Mouse (Mus musculus): ENCODE measurements around the gene Epb41l4b. TPM values are rescaled to one million over a fixed set of nuclear protein-coding genes. Genes with fewer than 3 reads are reported as not detected.

Epb41l4b gene
- polyA plus RNA-seq, 1 experiment from 2014 or later: 3.6 TPM

DNA sequence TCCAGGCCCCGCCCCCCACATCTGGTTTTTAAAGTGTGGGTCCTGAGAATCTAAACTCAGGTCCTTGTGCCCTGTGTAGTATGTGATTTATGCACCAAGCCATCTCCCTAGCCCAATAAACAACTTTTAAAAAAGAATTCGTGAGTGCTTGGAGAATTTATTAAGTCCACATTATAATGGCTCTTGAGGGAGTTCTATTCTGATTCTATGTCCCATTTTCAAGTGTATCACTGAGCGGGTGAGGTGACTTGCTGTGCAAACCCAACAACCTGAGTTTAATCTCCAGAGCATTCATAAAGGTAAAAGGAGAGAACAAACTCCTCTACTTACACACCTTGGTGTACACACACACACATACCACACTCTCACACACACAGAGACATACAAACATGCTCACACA is 25.4 kb upstream of the Epb41l4b start:
- Histone ChIP-seq H3K27ac (no peak overlapping the region), H3K9me3 (no peaks in the 10 kb centered on the region), H3K4me3 (no peak overlapping the region), H3K4me2 (no peak overlapping the region), H3K27me3 (no peaks in the 10 kb centered on the region), H3K9ac (no peak overlapping the region), H3K36me3 (no peaks in the 10 kb centered on the region), H3K4me1 (peaks cover 16% of the 10 kb centered on the region)
- WGBS: 62% methylated on average over 3 of the region's 3 CpGs
- no peak for ATAC-seq (ENCODE audit: insufficient number of reproducible peaks, low FRiP score, low TSS enrichment, low read depth)

DNA sequence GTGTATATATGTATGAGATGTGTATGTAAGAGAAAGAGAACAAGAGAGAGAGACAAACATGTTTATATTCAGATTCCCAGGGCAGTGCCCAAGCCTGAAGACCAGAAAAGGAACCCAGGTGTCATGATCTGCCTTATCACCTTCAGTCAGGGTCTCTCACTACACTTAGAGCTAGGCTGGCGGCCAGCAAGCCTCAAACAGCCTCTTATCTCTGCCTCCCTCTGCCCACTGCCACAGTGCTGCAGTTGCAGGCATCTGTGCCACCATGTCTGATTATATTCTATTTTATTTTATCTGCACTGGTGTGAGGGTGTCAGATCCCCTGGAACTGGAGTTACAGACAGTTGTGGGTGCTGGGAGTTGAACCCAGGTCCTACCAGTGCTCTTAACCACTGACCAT is 25.0 kb upstream of the Epb41l4b start:
- Histone ChIP-seq H3K4me3 (no peak overlapping the region), H3K27ac (no peak overlapping the region), H3K4me2 (no peak overlapping the region), H3K9ac (no peak overlapping the region), H3K9me3 (no peaks in the 10 kb centered on the region), H3K27me3 (no peaks in the 10 kb centered on the region), H3K36me3 (no peaks in the 10 kb centered on the region), H3K4me1 (peaks cover 18% of the 10 kb centered on the region)
- 79% methylated on average over 1 of the region's 1 CpGs for WGBS
- no peak for ATAC-seq (ENCODE audit: insufficient number of reproducible peaks, low FRiP score, low TSS enrichment, low read depth)

GRCm38 (mm10) chr4:57166922-57167870 is 24.0 kb upstream of the Epb41l4b start:
- Histone ChIP-seq H3K9me3 (no peaks in the 10 kb centered on the region), H3K27me3 (no peaks in the 10 kb centered on the region), H3K9ac (no peak overlapping the region), H3K4me1 (peaks cover 16% of the 10 kb centered on the region), H3K4me2 (no peak overlapping the region), H3K4me3 (no peak overlapping the region), H3K36me3 (no peaks in the 10 kb centered on the region), H3K27ac (no peak overlapping the region)
- WGBS: 45% methylated on average over 12 of the region's 12 CpGs
- no peak for ATAC-seq (ENCODE audit: insufficient number of reproducible peaks, low FRiP score, low TSS enrichment, low read depth)

- no peaks in the 10 kb centered on the region for H3K36me3 ChIP-seq
- no peak overlapping the region for H3K4me3 ChIP-seq
- H3K9me3 ChIP-seq: no peaks in the 10 kb centered on the region
- 69% methylated on average over 3 of the region's 3 CpGs for WGBS
- H3K9ac ChIP-seq: no peak overlapping the region
- peaks cover 16% of the 10 kb centered on the region for H3K4me1 ChIP-seq
- H3K4me2 ChIP-seq: no peak overlapping the region
- no peak overlapping the region for H3K27ac ChIP-seq
- no peaks in the 10 kb centered on the region for H3K27me3 ChIP-seq
- no peak for ATAC-seq (ENCODE audit: insufficient number of reproducible peaks, low FRiP score, low TSS enrichment, low read depth)
Observed at GRCm38 (mm10) chr4:57165654-57166053, 22.4 kb upstream of the Epb41l4b start.

- H3K27me3 ChIP-seq: no peaks in the 10 kb centered on the region
- WGBS: 81% methylated on average over 9 of the region's 9 CpGs
- ATAC-seq (ENCODE audit: insufficient number of reproducible peaks, low FRiP score, low TSS enrichment, low read depth): no peak
- peaks cover 16% of the 10 kb centered on the region for H3K4me1 ChIP-seq
- no peaks in the 10 kb centered on the region for H3K36me3 ChIP-seq
- H3K4me2 ChIP-seq: no peak overlapping the region
- no peak overlapping the region for H3K4me3 ChIP-seq
- peak overlapping the region; percentile 18; the same call in 1 of the 2 replicates for H3K27ac ChIP-seq
- no peaks in the 10 kb centered on the region for H3K9me3 ChIP-seq
- no peak overlapping the region for H3K9ac ChIP-seq
Observed at GRCm38 (mm10) chr4:57164578-57165210, 21.5 kb upstream of the Epb41l4b start.

GRCm38 (mm10) chr4:57162789-57163722 is 19.8 kb upstream of the Epb41l4b start:
- Histone ChIP-seq H3K27me3 (no peaks in the 10 kb centered on the region), H3K4me2 (no peak overlapping the region), H3K36me3 (no peaks in the 10 kb centered on the region), H3K9ac (no peak overlapping the region), H3K9me3 (no peaks in the 10 kb centered on the region), H3K27ac (peak overlapping the region; percentile 27; the same call in 1 of the 2 replicates), H3K4me1 (peaks cover 16% of the 10 kb centered on the region), H3K4me3 (no peak overlapping the region)
- ATAC-seq (ENCODE audit: insufficient number of reproducible peaks, low FRiP score, low TSS enrichment, low read depth): peak; percentile 19; the same call in 1 of the 2 replicates
- 40% methylated on average over 10 of the region's 10 CpGs for WGBS

GRCm38 (mm10) chr4:57160571-57160970 is 17.3 kb upstream of the Epb41l4b start:
- Histone ChIP-seq H3K4me3 (no peak overlapping the region), H3K27me3 (no peaks in the 10 kb centered on the region), H3K36me3 (no peaks in the 10 kb centered on the region), H3K9ac (no peak overlapping the region), H3K27ac (no peak overlapping the region), H3K4me1 (peaks cover 21% of the 10 kb centered on the region), H3K9me3 (no peaks in the 10 kb centered on the region), H3K4me2 (no peak overlapping the region)
- ATAC-seq (ENCODE audit: insufficient number of reproducible peaks, low FRiP score, low TSS enrichment, low read depth): no peak
- WGBS: 81% methylated on average over 7 of the region's 7 CpGs

GRCm38 (mm10) chr4:57156549-57157169 is 13.4 kb upstream of the Epb41l4b start:
- Histone ChIP-seq H3K27ac (peak overlapping the region; percentile 43; the same call in 1 of the 2 replicates), H3K4me1 (peaks cover 24% of the 10 kb centered on the region), H3K4me2 (no peak overlapping the region), H3K27me3 (no peaks in the 10 kb centered on the region), H3K9me3 (no peaks in the 10 kb centered on the region), H3K9ac (no peak overlapping the region), H3K36me3 (no peaks in the 10 kb centered on the region), H3K4me3 (no peak overlapping the region)
- no peak for ATAC-seq (ENCODE audit: insufficient number of reproducible peaks, low FRiP score, low TSS enrichment, low read depth)
- WGBS: 56% methylated on average over 8 of the region's 8 CpGs

- Histone ChIP-seq H3K27ac (peak overlapping the region; percentile 73), H3K36me3 (no peaks in the 10 kb centered on the region), H3K4me2 (peak overlapping the region; percentile 17), H3K27me3 (no peaks in the 10 kb centered on the region), H3K4me1 (peaks cover 24% of the 10 kb centered on the region), H3K9ac (no peak overlapping the region), H3K9me3 (no peaks in the 10 kb centered on the region), H3K4me3 (no peak overlapping the region)
- no peak for ATAC-seq (ENCODE audit: insufficient number of reproducible peaks, low FRiP score, low TSS enrichment, low read depth)
- WGBS: 42% methylated on average over 8 of the region's 8 CpGs
Observed at GRCm38 (mm10) chr4:57153838-57154237, 10.6 kb upstream of the Epb41l4b start.

- H3K27me3 ChIP-seq: no peaks in the 10 kb centered on the region
- H3K36me3 ChIP-seq: no peaks in the 10 kb centered on the region
- ATAC-seq (ENCODE audit: insufficient number of reproducible peaks, low FRiP score, low TSS enrichment, low read depth): peak; percentile 77; the same call in 1 of the 2 replicates
- WGBS: 5% methylated on average over 9 of the region's 9 CpGs
- H3K4me1 ChIP-seq: peaks cover 24% of the 10 kb centered on the region
- peak overlapping the region; percentile 73 for H3K27ac ChIP-seq
- H3K9ac ChIP-seq: no peak overlapping the region
- peak overlapping the region; percentile 17 for H3K4me2 ChIP-seq
- no peak overlapping the region for H3K4me3 ChIP-seq
- no peaks in the 10 kb centered on the region for H3K9me3 ChIP-seq
Observed at GRCm38 (mm10) chr4:57153068-57153835, 10.0 kb upstream of the Epb41l4b start.
